Mouse (Mus musculus) heart, embryonic 13.5 days (tissue): ENCODE results near the gene Hnrnpm. TPM values are rescaled to one million over a fixed set of nuclear protein-coding genes. Genes with fewer than 3 reads are reported as not detected.

Experiments
- ATAC-seq: fragments of 200-750 bp; cut with Nextera tagmentation; 2 replicates; pipeline ENCODE4 v1.8.0; 2017; ENCODE audit warnings: moderate TSS enrichment; ENCODE audit not compliant: insufficient number of reproducible peaks, low FRiP score, low TSS enrichment; ENCODE audit errors: extremely low read depth
- H3K27ac ChIP-seq: fragments of 300-500 bp; sonication (generic); replicated peaks from 2 replicates; pipeline ENCODE4 v1.5.1; 2015; ENCODE audit warnings: moderate library complexity, mild to moderate bottlenecking, inconsistent platforms
- H3K27me3 ChIP-seq: fragments of 300-500 bp; sonication (generic); replicated peaks from 2 replicates; pipeline ENCODE4 v1.6.1; 2015; ENCODE audit warnings: mild to moderate bottlenecking, inconsistent platforms
- H3K36me3 ChIP-seq: fragments of 300-500 bp; sonication (generic); 2 replicates; pipeline ENCODE4 v1.6.1; 2015; ENCODE audit warnings: mild to moderate bottlenecking, inconsistent platforms
- H3K4me1 ChIP-seq: fragments of 300-500 bp; sonication (generic); 2 replicates; pipeline ENCODE4 v1.6.1; 2015; ENCODE audit warnings: inconsistent platforms
- H3K4me2 ChIP-seq: fragments of 300-500 bp; sonication (generic); 2 replicates; pipeline ENCODE4 v1.6.1; 2015; ENCODE audit warnings: inconsistent platforms, mild to moderate bottlenecking, moderate library complexity
- H3K4me3 ChIP-seq: fragments of 300-500 bp; sonication (generic); 2 replicates; pipeline ENCODE4 v1.5.1; 2015; ENCODE audit warnings: moderate library complexity, mild to moderate bottlenecking, inconsistent platforms
- H3K9ac ChIP-seq: fragments of 300-500 bp; sonication (generic); 2 replicates; pipeline ENCODE4 v1.6.1; 2015; ENCODE audit warnings: inconsistent platforms, mild to moderate bottlenecking, moderate library complexity
- H3K9me3 ChIP-seq: fragments of 300-500 bp; sonication (generic); 2 replicates; pipeline ENCODE4 v1.6.1; 2016; ENCODE audit warnings: inconsistent platforms
- WGBS: fragments of 180-500 bp; shearing (Covaris S2); methylation state at CpG from one replicate; pipeline ENCODE4 v1.1.7; 2015; ENCODE audit warnings: mixed read lengths; 5-methylcytosine and 5-hydroxymethylcytosine counted together
- polyA plus RNA-seq: library from polyadenylated mRNA; unstranded; fragments of >200 nt; fragmentation: Nextera tagmentation; extraction: Ambion mirVana; gene quantifications from 2 replicates; pipeline ENCODE4 v1.2.1, GENCODE M21; 2015

Hnrnpm gene
- polyA plus RNA-seq, 1 experiment from 2014 or later: 194 TPM

DNA sequence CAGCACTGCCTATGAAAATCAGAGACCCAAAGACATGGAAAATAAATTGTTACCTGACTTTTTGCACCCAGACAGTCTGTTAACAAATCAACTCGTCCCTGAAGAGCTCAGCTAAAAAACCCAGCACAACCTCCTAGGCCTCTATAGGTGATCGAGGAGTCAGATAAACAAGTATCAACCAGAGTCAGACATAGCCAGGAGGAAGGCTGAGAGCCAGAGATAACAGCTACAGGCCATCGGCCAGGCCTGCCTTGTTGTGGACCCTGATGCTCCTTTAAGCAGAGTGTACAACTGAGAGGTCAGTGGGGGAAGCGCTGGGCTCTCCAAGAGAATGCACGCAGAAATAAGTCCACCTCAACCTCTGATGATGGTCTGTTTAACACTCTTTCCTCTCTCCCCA is 26.6 kb upstream of the Hnrnpm start:
- peaks cover 34% of the 10 kb centered on the region for H3K36me3 ChIP-seq
- H3K27me3 ChIP-seq: no peaks in the 10 kb centered on the region
- H3K4me2 ChIP-seq: peak overlapping the region; percentile 69
- H3K27ac ChIP-seq: peak overlapping the region; percentile 31
- H3K9ac ChIP-seq: no peak overlapping the region
- peak; percentile 51; the same call in 1 of the 2 replicates for ATAC-seq
- H3K4me1 ChIP-seq: peaks cover 10% of the 10 kb centered on the region
- H3K4me3 ChIP-seq: peak overlapping the region; percentile 20; the same call in 1 of the 2 replicates
- peaks cover 9% of the 10 kb centered on the region; the same call in 1 of the 2 replicates for H3K9me3 ChIP-seq
- WGBS: 32% methylated on average over 5 of the region's 5 CpGs

DNA sequence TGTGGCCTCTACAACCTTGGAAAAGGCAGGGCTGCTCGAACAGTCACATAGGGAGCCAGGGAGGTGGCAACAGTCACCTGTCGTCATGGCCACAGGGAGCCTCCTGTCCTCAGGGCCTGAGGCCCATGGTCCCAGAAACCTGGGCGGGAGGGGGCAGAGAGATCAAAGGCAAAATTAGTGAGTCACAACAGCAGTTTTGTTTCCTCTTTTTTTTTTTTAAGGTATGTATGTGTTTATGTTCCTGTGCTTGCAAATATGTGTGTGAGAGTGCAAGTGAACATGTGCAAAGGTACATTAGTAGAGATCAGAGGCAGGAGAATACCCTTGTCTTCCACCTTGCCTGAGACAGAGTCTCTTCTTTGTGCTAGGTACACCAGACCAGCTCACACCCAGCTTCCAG is 23.2 kb upstream of the Hnrnpm start:
- 79% methylated on average over 3 of the region's 3 CpGs for WGBS
- no peak for ATAC-seq
- peaks cover 61% of the 10 kb centered on the region for H3K36me3 ChIP-seq

GRCm38 (mm10) chr17:33703091-33703490 is 16.4 kb upstream of the Hnrnpm start:
- H3K4me3 ChIP-seq: no peak overlapping the region
- H3K4me2 ChIP-seq: no peak overlapping the region
- no peaks in the 10 kb centered on the region for H3K9me3 ChIP-seq
- peaks cover 80% of the 10 kb centered on the region for H3K36me3 ChIP-seq
- 84% methylated on average over 9 of the region's 9 CpGs for WGBS
- H3K4me1 ChIP-seq: no peaks in the 10 kb centered on the region
- no peak overlapping the region for H3K9ac ChIP-seq
- no peaks in the 10 kb centered on the region for H3K27me3 ChIP-seq
- ATAC-seq: no peak
- H3K27ac ChIP-seq: no peak overlapping the region

More for the DNA sequence above, 23.2 kb upstream of the Hnrnpm start:
- Histone ChIP-seq H3K27me3 (no peaks in the 10 kb centered on the region), H3K27ac (no peak overlapping the region), H3K4me3 (no peak overlapping the region), H3K4me2 (peak overlapping the region; percentile 10; the same call in 1 of the 2 replicates), H3K9me3 (peaks cover 9% of the 10 kb centered on the region; the same call in 1 of the 2 replicates), H3K4me1 (peaks cover 7% of the 10 kb centered on the region), H3K9ac (no peak overlapping the region)

GRCm38 (mm10) chr17:33702178-33702577 is 15.5 kb upstream of the Hnrnpm start:
- H3K27me3 ChIP-seq: no peaks in the 10 kb centered on the region
- WGBS: 61% methylated on average over 1 of the region's 1 CpGs

DNA sequence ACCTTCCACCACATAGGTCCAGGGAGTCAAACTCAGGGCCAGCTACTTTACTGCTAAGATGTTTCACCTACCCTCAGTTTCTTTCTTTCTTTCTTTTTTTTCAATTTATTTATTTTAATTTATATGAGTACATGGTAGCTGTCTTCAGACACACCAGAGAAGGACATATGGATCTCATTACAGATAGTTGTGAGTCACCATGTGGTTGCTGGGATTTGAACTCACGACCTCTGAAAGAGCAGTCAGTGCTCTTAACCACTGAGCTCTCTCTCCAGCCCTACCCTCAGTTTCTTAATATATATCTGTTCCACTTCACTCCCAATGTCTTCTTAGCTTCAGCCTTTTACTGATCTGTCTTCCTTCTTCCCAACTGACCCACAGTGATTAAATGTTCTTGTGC is 8.8 kb upstream of the Hnrnpm start:
- Histone ChIP-seq H3K27me3 (no peaks in the 10 kb centered on the region), H3K27ac (no peak overlapping the region), H3K9ac (no peak overlapping the region), H3K4me2 (no peak overlapping the region), H3K36me3 (peaks cover 76% of the 10 kb centered on the region), H3K9me3 (no peaks in the 10 kb centered on the region), H3K4me1 (no peaks in the 10 kb centered on the region), H3K4me3 (no peak overlapping the region)
- WGBS: 88% methylated on average over 1 of the region's 1 CpGs
- no peak for ATAC-seq

More at GRCm38 (mm10) chr17:33702178-33702577, 15.5 kb upstream of the Hnrnpm start:
- Histone ChIP-seq H3K9ac (no peak overlapping the region), H3K36me3 (peaks cover 82% of the 10 kb centered on the region), H3K9me3 (no peaks in the 10 kb centered on the region), H3K4me1 (no peaks in the 10 kb centered on the region), H3K4me2 (no peak overlapping the region), H3K4me3 (no peak overlapping the region), H3K27ac (no peak overlapping the region)
- ATAC-seq: no peak

DNA sequence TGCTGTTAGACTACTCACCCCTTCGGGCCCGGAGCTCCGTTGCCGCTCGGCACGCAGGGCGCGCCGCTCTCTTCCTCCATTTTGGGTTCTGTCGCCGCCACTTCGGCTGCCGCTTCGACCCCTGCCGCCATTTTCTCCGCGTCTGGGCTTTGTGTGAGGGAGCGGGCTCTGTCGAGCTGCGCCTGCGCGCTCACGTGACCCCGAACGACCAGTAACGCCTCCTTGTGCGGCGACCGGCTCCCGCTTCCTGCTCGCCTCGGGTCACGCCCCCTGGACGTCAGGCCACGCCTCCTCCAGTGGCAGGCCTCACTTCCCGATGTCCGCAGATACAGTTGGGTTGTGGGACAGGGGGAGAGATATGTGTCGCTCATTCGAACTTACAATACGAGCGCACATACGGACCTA is 1.4 kb downstream of the Hnrnpm start:
- Histone ChIP-seq H3K27ac (peak overlapping the region; percentile 96), H3K4me2 (peak overlapping the region; percentile 96), H3K9ac (peak overlapping the region; percentile 97), H3K9me3 (no peaks in the 10 kb centered on the region), H3K4me3 (peak overlapping the region; percentile 88), H3K36me3 (peaks cover 6% of the 10 kb centered on the region; the same call in 1 of the 2 replicates), H3K27me3 (no peaks in the 10 kb centered on the region), H3K4me1 (peaks cover 45% of the 10 kb centered on the region)
- under 1% methylated on average over 42 of the region's 42 CpGs for WGBS
- ATAC-seq: peak; percentile 99

DNA sequence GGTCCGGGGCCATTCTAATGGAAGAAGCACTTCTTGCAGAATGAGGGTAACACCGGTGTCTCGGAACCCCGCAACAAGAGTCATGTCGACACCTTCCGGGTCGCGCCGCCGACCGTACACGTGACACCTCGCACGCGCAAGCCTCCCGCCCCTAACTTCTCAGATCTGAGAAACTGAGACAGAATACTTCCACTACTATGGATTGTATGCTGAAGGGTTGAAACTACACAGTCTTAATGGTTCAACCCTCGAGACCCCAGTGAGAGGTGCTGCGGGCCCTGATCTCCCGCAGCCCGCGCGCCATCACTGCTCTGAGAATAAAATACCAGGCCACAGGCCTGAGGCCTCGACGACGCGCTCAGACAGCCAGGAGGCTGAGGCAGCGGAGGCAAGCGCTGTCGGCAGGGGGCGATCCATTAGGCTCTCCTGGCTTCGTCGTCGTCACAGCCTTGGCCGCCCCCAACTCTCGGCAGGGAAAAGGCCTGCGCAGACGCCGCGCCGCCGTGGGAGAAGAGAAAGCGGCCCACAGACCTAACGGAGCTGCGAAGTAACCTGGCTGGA is 1.9 kb downstream of the Hnrnpm start:
- Histone ChIP-seq H3K27ac (peak overlapping the region; percentile 96), H3K4me3 (peak overlapping the region; percentile 88), H3K4me1 (peaks cover 49% of the 10 kb centered on the region), H3K27me3 (no peaks in the 10 kb centered on the region), H3K9ac (peak overlapping the region; percentile 97), H3K4me2 (peak overlapping the region; percentile 96), H3K36me3 (peaks cover 8% of the 10 kb centered on the region; the same call in 1 of the 2 replicates), H3K9me3 (no peaks in the 10 kb centered on the region)
- ATAC-seq: peak; percentile 79
- under 1% methylated on average over 44 of the region's 44 CpGs for WGBS

DNA sequence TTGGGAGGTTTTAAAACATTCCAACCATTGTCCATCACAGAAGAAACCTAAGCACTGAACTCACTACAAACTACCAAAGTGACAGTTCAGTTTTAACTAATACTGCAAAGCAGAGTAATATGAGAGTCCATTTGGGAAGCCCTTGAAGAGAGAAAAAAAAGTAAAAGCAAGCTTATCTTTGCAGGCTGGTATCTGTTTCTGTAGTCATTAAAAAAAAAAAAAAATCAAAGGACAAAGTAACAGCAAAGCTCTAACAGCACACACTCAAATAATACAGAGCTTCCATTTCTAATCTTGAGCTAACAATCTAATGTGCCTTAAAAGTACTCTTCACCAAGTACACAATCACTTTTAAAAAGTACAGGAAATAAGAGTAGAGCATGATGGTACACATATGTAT is 4.9 kb downstream of the Hnrnpm start:
- Histone ChIP-seq H3K9me3 (no peaks in the 10 kb centered on the region), H3K27ac (no peak overlapping the region), H3K4me3 (peak overlapping the region; percentile 8; the same call in 1 of the 2 replicates), H3K27me3 (no peaks in the 10 kb centered on the region), H3K9ac (no peak overlapping the region), H3K4me2 (peak overlapping the region; percentile 96), H3K4me1 (peaks cover 66% of the 10 kb centered on the region), H3K36me3 (peaks cover 19% of the 10 kb centered on the region)
- no peak for ATAC-seq

DNA sequence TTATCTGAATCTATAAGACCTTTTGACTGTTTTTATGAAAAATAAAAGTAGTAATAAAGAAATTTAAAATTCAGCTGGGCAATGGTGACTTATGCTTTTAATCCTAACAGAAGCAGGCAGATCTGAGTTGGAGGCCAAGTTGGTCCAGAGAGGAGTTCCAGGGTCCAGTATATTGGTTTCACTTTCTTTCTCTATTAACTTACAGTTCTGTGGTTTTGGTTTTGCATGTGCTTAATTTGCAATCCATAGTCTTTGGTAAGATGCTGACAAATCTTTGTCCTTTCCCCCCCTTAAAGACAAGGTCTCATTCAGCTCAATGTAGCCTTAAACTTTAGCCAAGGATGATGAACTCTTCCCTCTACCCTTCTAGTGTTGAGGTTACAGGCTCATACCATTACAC is 7.9 kb downstream of the Hnrnpm start:
- H3K9ac ChIP-seq: no peak overlapping the region

GRCm38 (mm10) chr17:33676086-33676485 is 10.6 kb downstream of the Hnrnpm start:
- no peaks in the 10 kb centered on the region for H3K9me3 ChIP-seq
- H3K27ac ChIP-seq: no peak overlapping the region
- 85% methylated on average over 2 of the region's 2 CpGs for WGBS
- H3K4me3 ChIP-seq: no peak overlapping the region
- ATAC-seq: no peak
- no peak overlapping the region for H3K4me2 ChIP-seq
- peaks cover 59% of the 10 kb centered on the region for H3K4me1 ChIP-seq
- H3K36me3 ChIP-seq: peaks cover 37% of the 10 kb centered on the region
- H3K9ac ChIP-seq: no peak overlapping the region
- H3K27me3 ChIP-seq: no peaks in the 10 kb centered on the region

More for the DNA sequence above, 7.9 kb downstream of the Hnrnpm start:
- Histone ChIP-seq H3K36me3 (peaks cover 35% of the 10 kb centered on the region), H3K27ac (no peak overlapping the region), H3K9me3 (no peaks in the 10 kb centered on the region), H3K4me3 (no peak overlapping the region), H3K27me3 (no peaks in the 10 kb centered on the region), H3K4me1 (peaks cover 68% of the 10 kb centered on the region), H3K4me2 (no peak overlapping the region)
- no peak for ATAC-seq

- H3K27ac ChIP-seq: no peak overlapping the region
- H3K9me3 ChIP-seq: no peaks in the 10 kb centered on the region
- H3K4me3 ChIP-seq: no peak overlapping the region
- no peak for ATAC-seq
- H3K9ac ChIP-seq: no peak overlapping the region
- peaks cover 37% of the 10 kb centered on the region for H3K36me3 ChIP-seq
- H3K4me1 ChIP-seq: peaks cover 59% of the 10 kb centered on the region
- H3K4me2 ChIP-seq: no peak overlapping the region
- H3K27me3 ChIP-seq: no peaks in the 10 kb centered on the region
These were observed 11.2 kb downstream of the Hnrnpm start for GRCm38 (mm10) chr17:33675452-33675851.

GRCm38 (mm10) chr17:33673837-33674236 is 12.8 kb downstream of the Hnrnpm start:
- 84% methylated on average over 1 of the region's 1 CpGs for WGBS
- peaks cover 47% of the 10 kb centered on the region for H3K4me1 ChIP-seq
- H3K36me3 ChIP-seq: peaks cover 39% of the 10 kb centered on the region
- no peak overlapping the region for H3K4me2 ChIP-seq
- no peak for ATAC-seq
- no peaks in the 10 kb centered on the region for H3K9me3 ChIP-seq
- H3K9ac ChIP-seq: no peak overlapping the region
- H3K27ac ChIP-seq: no peak overlapping the region
- H3K27me3 ChIP-seq: no peaks in the 10 kb centered on the region
- H3K4me3 ChIP-seq: no peak overlapping the region
